Mouse (Mus musculus): ENCODE measurements around the gene Slc22a13. TPM values are rescaled to one million over a fixed set of nuclear protein-coding genes. Genes with fewer than 3 reads are reported as not detected.

Slc22a13 gene
- polyA plus RNA-seq, 1 experiment from 2014 or later: not detected

- Histone ChIP-seq H3K4me2 (no peak overlapping the region), H3K36me3 (replicated peaks) (no peaks in the 10 kb centered on the region), H3K27me3 (replicated peaks) (no peaks in the 10 kb centered on the region), H3K27ac (no peak overlapping the region), H3K9me3 (no peaks in the 10 kb centered on the region), H3K4me1 (no peaks in the 10 kb centered on the region), H3K9ac (no peak overlapping the region), H3K4me3 (no peak overlapping the region)
- WGBS: 43% methylated on average over 11 of the region's 11 CpGs
- no peak for ATAC-seq (replicated peaks)
These were observed 16.5 kb downstream of the Slc22a13 start for GRCm38 (mm10) chr9:119192202-119192990.

DNA sequence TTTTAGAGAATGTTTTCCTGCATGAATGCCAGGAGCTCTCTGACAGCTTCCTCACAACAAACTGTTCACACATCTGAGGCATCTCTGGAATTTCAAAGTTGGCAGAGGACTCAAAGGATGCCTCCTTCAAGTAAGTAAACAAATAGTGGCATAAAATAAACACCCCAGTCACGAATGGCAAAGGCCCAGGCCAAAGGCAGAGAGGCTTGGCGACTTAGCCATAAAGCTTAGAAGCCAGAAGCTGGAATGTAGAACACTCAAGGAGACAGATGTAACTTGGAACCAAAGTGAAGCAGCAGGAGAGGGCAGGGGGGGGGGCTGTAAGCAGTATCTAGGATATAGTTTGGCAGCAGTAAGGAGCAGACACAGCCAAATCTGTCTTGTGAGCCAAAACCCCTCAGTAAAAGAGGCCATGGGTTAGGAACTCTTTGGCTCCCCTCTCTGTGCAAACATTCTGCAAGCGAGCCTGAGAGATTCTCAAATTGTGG lies 27.6 kb downstream of the Slc22a13 start:
- H3K4me1 ChIP-seq: no peaks in the 10 kb centered on the region
- 44% methylated on average over 3 of the region's 3 CpGs for WGBS

DNA sequence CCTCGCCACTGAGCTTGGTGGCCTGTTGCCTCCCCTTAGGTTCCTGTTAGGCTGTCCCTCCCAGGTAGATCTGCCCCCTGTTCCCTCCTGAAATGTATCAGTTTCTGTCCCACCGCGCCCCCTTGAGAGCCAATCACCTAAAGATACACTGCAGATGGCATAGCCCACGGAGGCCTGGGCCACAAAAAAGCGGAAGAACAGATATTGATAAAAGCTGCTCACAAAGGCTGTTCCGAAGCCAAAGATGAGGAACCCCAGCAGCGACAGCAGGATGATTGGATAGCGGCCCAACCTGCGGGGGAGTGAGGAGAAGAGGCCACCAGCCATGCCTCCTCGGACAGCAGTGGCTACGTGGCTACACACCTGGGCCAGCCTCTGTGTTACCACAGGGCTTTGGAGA lies 29.6 kb downstream of the Slc22a13 start:
- H3K4me2 ChIP-seq: no peak overlapping the region
- no peaks in the 10 kb centered on the region for H3K36me3 ChIP-seq (replicated peaks)
- no peaks in the 10 kb centered on the region for H3K9me3 ChIP-seq
- WGBS: 90% methylated on average over 11 of the region's 11 CpGs
- H3K27ac ChIP-seq: no peak overlapping the region
- ATAC-seq (replicated peaks): no peak
- no peaks in the 10 kb centered on the region for H3K4me1 ChIP-seq
- H3K27me3 ChIP-seq (replicated peaks): no peaks in the 10 kb centered on the region
- H3K4me3 ChIP-seq: no peak overlapping the region
- no peak overlapping the region for H3K9ac ChIP-seq

More for the DNA sequence above, 27.6 kb downstream of the Slc22a13 start:
- Histone ChIP-seq H3K9ac (no peak overlapping the region), H3K9me3 (no peaks in the 10 kb centered on the region), H3K4me3 (no peak overlapping the region), H3K4me2 (no peak overlapping the region), H3K27me3 (replicated peaks) (no peaks in the 10 kb centered on the region), H3K36me3 (replicated peaks) (no peaks in the 10 kb centered on the region), H3K27ac (no peak overlapping the region)
- ATAC-seq (replicated peaks): no peak

DNA sequence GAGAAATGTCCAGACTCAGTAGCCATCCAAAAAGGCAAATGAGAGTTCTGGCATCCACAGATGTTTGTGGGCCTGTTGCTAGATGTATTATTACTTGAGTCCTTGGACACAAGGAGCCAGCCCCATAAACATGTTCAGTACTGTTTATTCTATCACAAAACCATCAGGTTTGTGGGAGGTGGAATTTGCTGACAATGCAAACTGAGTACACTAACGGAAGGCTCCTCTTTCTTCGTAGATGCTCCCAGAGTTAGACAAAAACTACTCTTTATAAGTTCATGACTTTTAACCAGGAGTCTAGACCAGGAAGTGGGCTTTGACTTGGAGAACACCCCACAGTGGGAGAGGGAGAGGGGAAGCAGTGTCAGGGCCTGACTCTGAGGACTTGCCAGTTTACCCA lies 41.3 kb downstream of the Slc22a13 start:
- H3K9me3 ChIP-seq: no peaks in the 10 kb centered on the region
- no peaks in the 10 kb centered on the region for H3K27me3 ChIP-seq (replicated peaks)
- H3K9ac ChIP-seq: no peak overlapping the region
- no peak overlapping the region for H3K27ac ChIP-seq
- 91% methylated on average over 2 of the region's 2 CpGs for whole genome bisulfite sequencing
- H3K4me2 ChIP-seq: no peak overlapping the region
- H3K36me3 ChIP-seq (replicated peaks): no peaks in the 10 kb centered on the region
- no peak overlapping the region for H3K4me3 ChIP-seq
- ATAC-seq (replicated peaks): no peak
- H3K4me1 ChIP-seq: no peaks in the 10 kb centered on the region

- ATAC-seq (replicated peaks): no peak
- Histone ChIP-seq H3K27me3 (replicated peaks) (no peaks in the 10 kb centered on the region), H3K4me3 (no peak overlapping the region), H3K4me1 (no peaks in the 10 kb centered on the region), H3K9ac (no peak overlapping the region), H3K4me2 (no peak overlapping the region), H3K27ac (no peak overlapping the region), H3K36me3 (replicated peaks) (no peaks in the 10 kb centered on the region), H3K9me3 (no peaks in the 10 kb centered on the region)
- WGBS: 94% methylated on average over 6 of the region's 6 CpGs
These were observed 43.4 kb downstream of the Slc22a13 start for GRCm38 (mm10) chr9:119165548-119165947.

DNA sequence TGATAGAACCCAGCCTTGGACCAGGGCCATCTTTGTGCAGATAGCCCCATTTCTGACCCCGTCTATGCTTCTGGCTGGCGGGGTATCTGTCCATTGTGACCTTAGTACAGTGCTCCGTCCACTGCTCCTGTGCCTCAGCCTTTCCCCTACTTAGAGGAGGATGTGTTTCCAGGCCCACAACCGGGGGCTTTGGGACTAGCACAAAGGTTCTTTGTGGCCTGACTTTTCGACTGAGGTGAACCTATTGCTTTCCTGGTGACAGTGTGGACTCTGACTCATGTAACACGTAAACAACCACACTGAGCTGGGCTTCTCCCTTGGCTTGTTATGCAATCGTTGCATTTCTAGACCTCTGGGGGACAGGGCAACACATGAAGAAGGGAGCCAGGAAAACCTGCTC lies 44.2 kb downstream of the Slc22a13 start:
- Histone ChIP-seq H3K4me2 (no peak overlapping the region), H3K4me3 (no peak overlapping the region), H3K36me3 (replicated peaks) (no peaks in the 10 kb centered on the region), H3K27me3 (replicated peaks) (no peaks in the 10 kb centered on the region), H3K9me3 (no peaks in the 10 kb centered on the region), H3K4me1 (no peaks in the 10 kb centered on the region), H3K27ac (no peak overlapping the region), H3K9ac (no peak overlapping the region)
- 86% methylated on average over 7 of the region's 7 CpGs for WGBS
- ATAC-seq (replicated peaks): no peak

GRCm38 (mm10) chr9:119160689-119161088 lies 48.2 kb downstream of the Slc22a13 start:
- H3K9me3 ChIP-seq: no peaks in the 10 kb centered on the region
- no peak for ATAC-seq (replicated peaks)
- H3K9ac ChIP-seq: no peak overlapping the region
- WGBS: 91% methylated on average over 3 of the region's 3 CpGs
- H3K4me2 ChIP-seq: no peak overlapping the region
- 0 out of 2 replicates have a peak, but pooled peaks cover 6% of the 10 kb centered on the region for H3K4me1 ChIP-seq
- H3K27ac ChIP-seq: no peak overlapping the region
- H3K36me3 ChIP-seq (replicated peaks): no peaks in the 10 kb centered on the region
- H3K4me3 ChIP-seq: no peak overlapping the region
- peaks cover 5% of the 10 kb centered on the region for H3K27me3 ChIP-seq (replicated peaks)

GRCm38 (mm10) chr9:119158861-119159260 lies 50.0 kb downstream of the Slc22a13 start, which contains the start of gene Gm47289:
Gene Gm47289 (plus strand): TSS chr9:119159161.
- ATAC-seq (replicated peaks): no peak
- no peaks in the 10 kb centered on the region for H3K36me3 ChIP-seq (replicated peaks)
- H3K27me3 ChIP-seq (replicated peaks): peaks cover 10% of the 10 kb centered on the region
- no peaks in the 10 kb centered on the region for H3K9me3 ChIP-seq
- H3K27ac ChIP-seq: no peak within 1 kb of the TSS
- H3K9ac ChIP-seq: no peak within 1 kb of the TSS
- H3K4me1 ChIP-seq: 0 out of 2 replicates have a peak, but pooled peaks cover 6% of the 10 kb centered on the region
- WGBS: 55% methylated on average over 4 of the region's 4 CpGs
- no peak within 1 kb of the TSS for H3K4me3 ChIP-seq
- H3K4me2 ChIP-seq: no peak within 1 kb of the TSS

- Histone ChIP-seq H3K36me3 (replicated peaks) (no peaks in the 10 kb centered on the region), H3K4me1 (0 out of 2 replicates have a peak, but pooled peaks cover 6% of the 10 kb centered on the region), H3K9me3 (no peaks in the 10 kb centered on the region), H3K27me3 (replicated peaks) (peaks cover 10% of the 10 kb centered on the region), H3K4me3 (peak within 1 kb of the TSS; percentile 65), H3K27ac (no peak within 1 kb of the TSS), H3K4me2 (peak within 1 kb of the TSS; percentile 66), H3K9ac (peak within 1 kb of the TSS; percentile 52)
- ATAC-seq (replicated peaks): peak; percentile 96
- WGBS: 1% methylated on average over 65 of the region's 65 CpGs
These were observed 52.4 kb downstream of the Slc22a13 start, which contains the start of gene Acaa1b for GRCm38 (mm10) chr9:119156278-119157201. Gene Acaa1b (minus strand): TSS chr9:119157093.

DNA sequence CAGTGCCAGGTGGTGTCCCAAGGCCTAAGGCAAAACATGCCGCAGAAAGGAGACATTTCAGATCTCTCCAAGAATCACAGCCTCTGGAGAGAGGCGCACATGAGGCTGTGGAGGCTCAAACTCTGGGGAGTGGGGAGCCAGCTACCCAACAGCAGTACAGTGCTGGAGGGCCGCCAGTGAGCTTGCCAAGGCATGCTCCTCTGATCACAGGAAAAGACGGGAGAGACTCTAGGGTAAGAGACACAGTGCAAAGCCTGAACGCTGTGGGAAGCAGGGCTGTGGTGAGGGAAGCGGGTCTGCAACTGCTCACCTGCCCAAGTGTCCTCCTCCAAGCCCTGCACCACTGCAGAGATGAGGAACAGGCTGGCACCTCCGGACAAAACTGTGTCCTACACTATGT lies 53.1 kb downstream of the Slc22a13 start:
- Histone ChIP-seq H3K27me3 (replicated peaks) (peaks cover 10% of the 10 kb centered on the region), H3K36me3 (replicated peaks) (no peaks in the 10 kb centered on the region), H3K4me3 (no peak overlapping the region), H3K4me2 (peak overlapping the region; percentile 66), H3K9ac (no peak overlapping the region), H3K9me3 (no peaks in the 10 kb centered on the region), H3K27ac (no peak overlapping the region), H3K4me1 (0 out of 2 replicates have a peak, but pooled peaks cover 6% of the 10 kb centered on the region)
- no peak; the same call in 1 of the 2 replicates for ATAC-seq (replicated peaks)
- 54% methylated on average over 7 of the region's 7 CpGs for WGBS

- H3K9me3 ChIP-seq: no peaks in the 10 kb centered on the region
- no peak overlapping the region for H3K27ac ChIP-seq
- no peak overlapping the region for H3K4me2 ChIP-seq
- no peak overlapping the region for H3K9ac ChIP-seq
- H3K4me1 ChIP-seq: 0 out of 2 replicates have a peak, but pooled peaks cover 6% of the 10 kb centered on the region
- no peak overlapping the region for H3K4me3 ChIP-seq
- no peaks in the 10 kb centered on the region for H3K36me3 ChIP-seq (replicated peaks)
- ATAC-seq (replicated peaks): no peak
- H3K27me3 ChIP-seq (replicated peaks): peaks cover 10% of the 10 kb centered on the region
- 87% methylated on average over 8 of the region's 8 CpGs for WGBS
These were observed 53.5 kb downstream of the Slc22a13 start for GRCm38 (mm10) chr9:119155416-119155815.

DNA sequence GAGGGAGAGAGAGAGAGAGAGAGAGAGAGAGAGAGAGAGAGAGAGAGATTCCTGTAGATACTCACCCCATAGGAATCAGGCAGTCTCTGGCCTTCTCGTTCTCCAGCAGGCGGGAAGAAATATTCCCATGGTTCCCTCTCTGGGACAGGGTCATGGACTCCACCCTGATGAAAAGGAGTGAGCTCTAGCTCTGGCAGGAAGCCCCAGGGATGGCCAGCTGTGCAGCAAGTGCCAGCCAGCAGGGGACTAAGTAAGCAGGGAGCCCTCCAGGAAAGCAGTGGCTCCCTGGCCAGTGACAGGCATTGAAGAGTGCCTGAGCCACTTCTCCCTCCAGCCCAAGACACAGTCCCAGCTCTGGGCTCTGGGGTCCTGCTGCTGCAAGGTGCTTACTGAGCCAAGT lies 57.1 kb downstream of the Slc22a13 start:
- ATAC-seq (replicated peaks): no peak
- Histone ChIP-seq H3K4me1 (0 out of 2 replicates have a peak, but pooled peaks cover 6% of the 10 kb centered on the region), H3K9ac (no peak overlapping the region)

More for the DNA sequence above, 57.1 kb downstream of the Slc22a13 start:
- no peak overlapping the region for H3K4me3 ChIP-seq
- H3K36me3 ChIP-seq (replicated peaks): no peaks in the 10 kb centered on the region
- peaks cover 10% of the 10 kb centered on the region; the same call in 1 of the 2 replicates for H3K27me3 ChIP-seq (replicated peaks)
- no peak overlapping the region for H3K4me2 ChIP-seq
- no peak overlapping the region for H3K27ac ChIP-seq
- no peaks in the 10 kb centered on the region for H3K9me3 ChIP-seq
- 61% methylated on average over 2 of the region's 2 CpGs for WGBS

Data from midbrain, embryonic 15.5 days (tissue).